Mouse (Mus musculus) lung, postnatal 0 days (tissue): ENCODE measurements around the gene Myh1. TPM values are rescaled to one million over a fixed set of nuclear protein-coding genes. Genes with fewer than 3 reads are reported as not detected.

Experiments used
- ATAC-seq: fragments of 200-750 bp; cut with Nextera tagmentation; 2 replicates; pipeline ENCODE4 v1.8.0; 2017; ENCODE audit warnings: moderate library complexity
- DNase-seq: peaks from one replicate; pipeline ENCODE4 v3.0.0-alpha.2; 2016; ENCODE audit warnings: low spot score
- H3K27ac ChIP-seq: fragments of 300-500 bp; sonication (generic); 2 replicates; pipeline ENCODE4 v1.5.1; 2014; ENCODE audit warnings: antibody characterized with exemption, mild to moderate bottlenecking, low read length, mixed read lengths
- H3K27me3 ChIP-seq: fragments of 300-500 bp; sonication (generic); replicated peaks from 2 replicates; pipeline ENCODE4 v1.6.1; 2014; ENCODE audit warnings: low read length, mixed read lengths; ENCODE audit not compliant: insufficient read depth
- H3K36me3 ChIP-seq: fragments of 300-500 bp; sonication (generic); 2 replicates; pipeline ENCODE4 v1.6.1; 2014; ENCODE audit warnings: low read length, mixed read lengths; ENCODE audit not compliant: insufficient read depth
- H3K4me1 ChIP-seq: fragments of 300-500 bp; sonication (generic); 2 replicates; pipeline ENCODE4 v1.6.1; 2014; ENCODE audit warnings: antibody characterized with exemption, low read depth, low read length, mixed read lengths; ENCODE audit not compliant: insufficient read depth
- H3K4me2 ChIP-seq: fragments of 300-500 bp; sonication (generic); replicated peaks from 2 replicates; pipeline ENCODE4 v1.6.1; 2014; ENCODE audit warnings: low read depth, mild to moderate bottlenecking, low read length, moderate library complexity, mixed read lengths
- H3K4me3 ChIP-seq: fragments of 300-500 bp; sonication (generic); 2 replicates; pipeline ENCODE4 v1.5.1; 2014; ENCODE audit warnings: low read depth, low read length
- H3K9ac ChIP-seq: fragments of 300-500 bp; sonication (generic); replicated peaks from 2 replicates; pipeline ENCODE4 v1.6.1; 2014; ENCODE audit warnings: low read depth, mild to moderate bottlenecking
- H3K9me3 ChIP-seq: fragments of 300-500 bp; sonication (generic); 2 replicates; pipeline ENCODE4 v1.6.1; 2016; ENCODE audit warnings: low read length, mixed read lengths
- CTCF ChIP-seq: IDR thresholded peaks from 2 replicates; pipeline ENCODE4 v1.5.1; 2016; ENCODE audit warnings: antibody characterized with exemption, mild to moderate bottlenecking
- EP300 ChIP-seq: IDR thresholded peaks from 2 replicates; pipeline ENCODE4 v1.6.1; 2016; ENCODE audit warnings: antibody characterized with exemption, mild to moderate bottlenecking, control low read depth
- WGBS: fragments of 180-500 bp; shearing (Covaris S2); extraction: QIAGEN DNeasy Blood & Tissue Kit; methylation state at CpG from one replicate; pipeline ENCODE4 v1.1.7; 2014; 5-methylcytosine and 5-hydroxymethylcytosine counted together
- polyA plus RNA-seq: library from polyadenylated mRNA; unstranded; fragments of >200 nt; fragmentation: Nextera tagmentation; extraction: Ambion mirVana; gene quantifications from 2 replicates; pipeline ENCODE4 v1.2.1, GENCODE M21; 2015

Myh1 gene
- polyA plus RNA-seq: 0.02 TPM in 1 of 2 replicates, not detected in the other

DNA sequence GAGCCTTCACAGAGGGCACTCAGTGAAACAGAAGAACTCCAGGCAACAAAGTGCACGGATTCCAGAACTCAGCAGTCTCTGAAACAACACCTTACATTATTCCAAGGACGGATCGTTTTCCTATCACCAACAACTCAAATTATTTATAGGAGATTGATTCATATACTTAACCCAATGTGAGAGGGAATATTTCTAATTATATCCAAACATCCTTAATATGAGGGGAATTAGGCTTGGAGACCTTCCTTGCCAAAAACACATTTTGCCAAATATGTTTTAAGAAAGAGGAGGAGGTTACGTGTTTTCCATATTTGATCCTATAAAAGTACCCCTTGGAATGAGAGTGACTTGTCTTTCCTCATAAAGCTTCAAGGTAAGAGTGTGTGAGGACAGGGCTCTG lies at the start of gene Myh1:
Gene Myh1, plus strand, starts transcription at position 301 of the 400 bp plus-strand sequence.
- H3K4me3 ChIP-seq: no peak within 1 kb of the TSS
- no peaks in the 10 kb centered on the region for H3K27me3 ChIP-seq
- DNase-seq (no peak), ATAC-seq (no peak)
- no peaks in the 10 kb centered on the region for H3K4me1 ChIP-seq
- WGBS: 75% methylated on average over 4 of the region's 4 CpGs
- no peak within 1 kb of the TSS for H3K9ac ChIP-seq
- no peak within 1 kb of the TSS for H3K4me2 ChIP-seq
- no peak for TF ChIP-seq CTCF
- no peak for TF ChIP-seq EP300
- H3K27ac ChIP-seq: no peak within 1 kb of the TSS
- H3K9me3 ChIP-seq: no peaks in the 10 kb centered on the region
- no peaks in the 10 kb centered on the region for H3K36me3 ChIP-seq

DNA sequence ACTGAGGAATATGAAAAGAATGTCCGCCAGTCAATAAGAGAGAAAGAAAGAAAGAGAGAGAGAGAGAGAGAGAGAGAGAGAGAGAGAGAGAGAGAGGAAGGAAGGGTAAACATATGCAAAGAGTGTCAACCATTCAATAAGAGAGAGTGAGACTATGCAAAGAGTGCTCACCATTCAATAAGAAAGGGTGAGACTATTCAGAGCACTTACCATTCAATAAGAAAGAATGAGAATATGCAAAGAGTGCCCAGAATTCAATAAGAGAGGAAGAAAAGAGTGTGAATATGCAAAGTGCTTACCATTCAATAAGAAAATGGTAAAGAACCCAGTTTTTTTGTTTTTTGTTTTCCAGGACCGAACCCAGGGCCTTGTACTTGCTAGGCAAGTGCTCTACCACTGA lies 49.6 kb upstream of the Myh1 start:
- H3K27ac ChIP-seq: no peak overlapping the region
- DNase-seq: no peak
- H3K9ac ChIP-seq: no peak overlapping the region
- ATAC-seq: no peak
- H3K4me2 ChIP-seq: no peak overlapping the region
- H3K4me1 ChIP-seq: no peaks in the 10 kb centered on the region
- no peak overlapping the region for H3K4me3 ChIP-seq
- WGBS: 83% methylated on average over 2 of the region's 2 CpGs
- H3K36me3 ChIP-seq: no peaks in the 10 kb centered on the region
- H3K27me3 ChIP-seq: no peaks in the 10 kb centered on the region
- TF ChIP-seq CTCF (no peak), EP300 (no peak)
- no peaks in the 10 kb centered on the region for H3K9me3 ChIP-seq

DNA sequence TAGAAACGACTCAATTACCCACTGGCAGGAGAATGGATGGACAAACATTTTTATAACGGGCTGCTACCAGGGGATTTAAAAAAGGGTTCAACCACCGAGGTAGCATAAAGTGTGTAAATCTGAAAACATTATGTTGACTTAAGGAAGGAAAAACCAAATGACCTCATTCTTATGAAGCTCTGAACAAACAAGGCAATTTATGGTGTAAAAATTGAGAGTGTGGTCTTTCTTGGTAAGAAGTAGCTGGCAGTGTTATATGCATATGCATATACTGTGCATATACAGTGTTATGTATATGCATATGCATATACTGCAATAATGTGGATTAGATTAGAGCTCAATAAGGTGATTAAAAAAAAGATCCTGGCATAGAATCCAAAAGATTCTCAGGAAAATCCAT lies 48.7 kb upstream of the Myh1 start:
- TF ChIP-seq EP300: no peak
- TF ChIP-seq CTCF: no peak
- Histone ChIP-seq H3K4me1 (no peaks in the 10 kb centered on the region), H3K9me3 (no peaks in the 10 kb centered on the region), H3K27ac (no peak overlapping the region), H3K4me2 (no peak overlapping the region), H3K4me3 (no peak overlapping the region), H3K9ac (no peak overlapping the region), H3K27me3 (no peaks in the 10 kb centered on the region), H3K36me3 (no peaks in the 10 kb centered on the region)
- ATAC-seq: no peak
- 71% methylated on average over 3 of the region's 3 CpGs for WGBS
- no peak for DNase-seq

DNA sequence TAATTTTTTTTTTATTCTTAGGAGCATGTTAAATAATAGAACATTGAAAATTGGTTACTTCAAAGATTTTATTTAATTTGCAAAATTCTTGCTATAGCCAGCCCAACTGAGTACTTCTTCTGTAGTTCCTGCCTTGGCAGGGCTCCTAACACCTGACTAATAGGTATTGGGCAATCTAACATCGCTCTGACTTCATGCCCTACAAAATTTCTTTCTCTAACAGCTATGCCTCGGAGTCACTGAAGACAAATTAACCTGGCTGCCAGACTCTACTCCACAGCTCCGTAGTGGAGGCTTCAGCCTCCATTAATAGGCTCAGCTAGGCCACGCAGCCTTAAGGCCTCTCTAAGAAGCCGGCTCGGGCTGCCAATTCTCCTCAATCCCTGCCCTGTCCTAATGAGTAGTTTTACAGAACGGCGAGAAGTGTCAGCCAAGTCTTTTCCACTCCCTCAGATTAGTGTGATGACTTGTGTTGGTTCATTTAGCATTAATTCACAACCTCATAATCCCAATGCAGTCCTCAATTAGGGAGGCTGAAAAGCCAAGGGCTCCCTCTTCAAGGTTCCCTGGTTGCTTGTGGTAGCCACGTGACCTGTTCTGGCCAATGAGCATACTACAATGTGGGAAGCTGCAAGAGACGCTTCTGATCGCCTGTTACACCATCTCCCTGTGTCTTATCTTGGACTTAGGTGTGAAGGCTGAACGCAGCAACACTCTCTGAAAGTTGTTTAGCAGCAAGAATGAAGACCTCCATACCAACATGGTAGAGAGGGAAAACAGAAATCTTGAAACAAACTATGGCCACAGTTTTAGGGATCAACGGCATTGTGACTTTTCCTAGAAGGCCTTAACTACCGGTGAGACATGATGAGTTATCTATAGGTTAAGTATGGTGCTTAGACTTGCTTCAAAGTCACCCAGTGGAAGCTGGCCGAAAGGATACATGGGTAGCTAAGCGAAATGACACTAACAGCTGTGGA lies 47.9 kb upstream of the Myh1 start:
- Histone ChIP-seq H3K27ac (no peak overlapping the region), H3K27me3 (no peaks in the 10 kb centered on the region), H3K9ac (no peak overlapping the region), H3K4me3 (no peak overlapping the region), H3K9me3 (no peaks in the 10 kb centered on the region), H3K4me1 (no peaks in the 10 kb centered on the region), H3K36me3 (no peaks in the 10 kb centered on the region), H3K4me2 (no peak overlapping the region)
- ATAC-seq: no peak
- 81% methylated on average over 16 of the region's 16 CpGs for WGBS
- peak; percentile 25 for DNase-seq
- TF ChIP-seq CTCF (no peak), EP300 (no peak)

DNA sequence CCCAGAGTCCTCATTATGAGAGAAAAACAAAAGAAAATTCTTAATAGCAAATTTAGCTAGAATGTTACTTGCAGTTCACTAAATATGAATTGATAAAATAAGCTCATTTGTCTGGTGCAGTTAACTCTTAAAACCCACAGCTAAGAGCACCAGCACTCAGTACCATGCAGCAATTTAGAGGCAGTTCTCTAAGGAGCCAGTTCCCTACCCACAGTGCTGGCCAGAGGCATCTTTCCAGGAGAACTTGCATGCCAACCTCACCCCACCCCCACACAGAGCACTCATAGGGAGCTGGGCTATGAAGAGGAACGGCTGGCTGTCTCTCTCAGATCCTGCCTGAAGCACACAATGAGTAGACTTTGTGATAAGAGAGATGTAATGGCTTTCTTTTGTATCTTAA lies 46.7 kb upstream of the Myh1 start:
- Histone ChIP-seq H3K4me1 (no peaks in the 10 kb centered on the region), H3K9me3 (no peaks in the 10 kb centered on the region), H3K36me3 (no peaks in the 10 kb centered on the region), H3K4me3 (no peak overlapping the region), H3K9ac (no peak overlapping the region), H3K4me2 (no peak overlapping the region), H3K27me3 (no peaks in the 10 kb centered on the region), H3K27ac (no peak overlapping the region)
- WGBS: 8% methylated on average over 1 of the region's 1 CpGs
- TF ChIP-seq CTCF (no peak), EP300 (no peak)
- ATAC-seq (no peak), DNase-seq (no peak)

DNA sequence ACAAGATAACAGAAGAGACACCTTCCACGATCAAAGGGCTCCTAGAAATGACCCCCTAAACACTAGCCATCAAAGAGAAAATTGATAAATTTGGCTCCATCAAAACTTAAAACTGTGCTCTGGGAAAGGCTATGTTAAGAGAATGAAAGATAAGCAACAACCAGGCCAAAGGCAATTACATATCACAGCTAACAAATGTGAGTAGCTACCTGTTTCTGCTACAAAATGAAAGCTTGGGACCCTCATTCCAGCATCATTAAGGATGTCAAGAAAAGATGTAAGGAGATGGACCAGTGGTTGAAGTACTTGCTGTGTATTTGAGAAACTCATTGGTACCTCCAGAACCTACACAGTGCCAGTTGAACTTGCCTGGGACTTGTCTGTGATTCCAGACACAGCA lies 46.0 kb upstream of the Myh1 start:
- no peaks in the 10 kb centered on the region for H3K9me3 ChIP-seq
- no peaks in the 10 kb centered on the region for H3K27me3 ChIP-seq
- WGBS: 67% methylated on average over 1 of the region's 1 CpGs
- no peak for ATAC-seq
- TF ChIP-seq EP300 (no peak), CTCF (no peak)
- no peak overlapping the region for H3K4me3 ChIP-seq
- no peak for DNase-seq
- H3K9ac ChIP-seq: no peak overlapping the region
- no peak overlapping the region for H3K27ac ChIP-seq
- no peak overlapping the region for H3K4me2 ChIP-seq
- no peaks in the 10 kb centered on the region for H3K36me3 ChIP-seq
- H3K4me1 ChIP-seq: no peaks in the 10 kb centered on the region
